Mouse (Mus musculus) brain, embryonic 18.5 days (tissue): Measurements from ENCODE around the gene Mptx2.
"Not testable (repeated sequence)": the region's sequence is repeated elsewhere in the genome, so short reads cannot be mapped to it uniquely, and the experiment has no call there.

Experiments
- DNase-seq: peaks from one replicate; pipeline ENCODE4 v3.0.0-alpha.2; 2012; ENCODE audit warnings: low read depth, low spot score

The Mptx2 gene

DNA sequence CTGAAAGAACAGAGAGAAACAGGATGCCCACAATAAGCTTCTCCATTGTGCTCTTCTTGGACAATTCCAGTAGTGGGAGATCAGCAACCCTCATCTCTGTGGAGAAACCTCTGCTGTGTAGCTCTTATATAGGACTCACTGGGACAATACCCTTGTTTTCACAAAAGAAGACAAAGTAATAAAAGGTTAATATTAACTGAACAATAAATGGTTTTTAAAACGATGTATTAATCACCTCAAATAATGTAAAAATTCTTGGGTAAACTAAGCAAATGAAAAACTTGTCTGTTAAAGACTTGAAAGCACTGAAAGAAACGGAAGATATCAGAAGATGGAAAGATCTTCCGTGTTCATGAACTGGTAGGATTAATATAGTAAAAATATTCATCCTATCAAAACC is at the start of gene Mptx2:
TSS of gene Mptx2 (minus strand) at position 101 of the 400 bp plus-strand sequence.
- DNase-seq, result no peak

DNA sequence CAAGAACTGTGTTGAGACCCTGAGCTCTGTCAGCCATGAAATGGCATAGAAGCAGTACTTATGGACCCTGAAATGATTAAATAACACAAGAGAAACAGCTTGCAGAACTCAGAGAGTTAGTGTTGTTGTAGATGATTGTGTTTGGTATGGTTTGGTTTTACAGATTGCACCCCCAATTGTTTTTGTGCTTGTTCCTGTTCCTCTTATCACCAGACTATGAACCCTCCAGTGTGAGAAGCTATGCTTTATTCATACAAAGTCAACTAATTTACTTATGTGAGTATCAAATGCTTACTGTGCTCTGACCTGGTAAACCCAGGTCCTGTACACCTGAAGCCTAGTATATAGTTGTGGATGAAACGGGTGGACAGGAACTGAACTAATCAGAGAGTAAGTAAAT is 49.0 kb upstream of the Mptx2 start:
- no peak for DNase-seq

DNA sequence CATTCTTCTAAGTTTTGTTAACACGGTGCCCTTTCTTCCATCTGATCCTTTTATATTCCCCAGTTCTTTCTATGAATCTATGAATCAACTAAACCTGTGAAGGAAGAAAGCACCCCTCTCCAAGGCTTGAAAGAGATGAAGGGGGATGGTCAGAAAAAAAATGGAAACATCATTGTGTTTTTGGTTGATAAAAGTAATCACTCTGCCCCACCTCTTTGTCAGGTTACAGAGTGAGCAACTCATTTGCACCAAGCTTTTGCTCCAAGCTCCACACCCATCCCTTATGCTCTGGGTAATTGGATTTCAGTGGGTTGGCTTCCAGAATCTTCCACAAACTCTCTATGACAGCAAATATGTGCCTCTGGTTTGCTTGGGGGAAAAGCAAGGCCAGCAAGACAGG is 47.8 kb upstream of the Mptx2 start:
- DNase-seq, result no peak

DNA sequence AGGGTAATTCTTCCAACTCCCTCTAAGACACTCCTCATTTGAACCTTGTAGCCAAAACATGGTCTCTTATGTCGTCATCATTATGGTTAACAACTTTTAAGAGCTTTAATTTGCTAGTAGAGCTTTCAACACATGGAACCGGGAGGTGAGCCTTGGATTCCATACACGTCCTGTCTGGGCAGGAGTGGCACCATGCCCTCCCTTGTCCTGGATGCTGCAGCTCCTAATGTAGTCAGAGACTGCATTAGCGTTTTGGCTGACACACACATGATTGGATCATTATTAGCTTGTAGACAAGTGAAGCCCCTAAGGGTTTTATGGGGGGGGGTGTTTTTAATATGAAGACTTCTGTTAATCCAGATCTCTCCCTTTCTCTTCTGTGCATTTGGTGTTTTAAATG is 47.4 kb upstream of the Mptx2 start:
- DNase-seq, result no peak

DNA sequence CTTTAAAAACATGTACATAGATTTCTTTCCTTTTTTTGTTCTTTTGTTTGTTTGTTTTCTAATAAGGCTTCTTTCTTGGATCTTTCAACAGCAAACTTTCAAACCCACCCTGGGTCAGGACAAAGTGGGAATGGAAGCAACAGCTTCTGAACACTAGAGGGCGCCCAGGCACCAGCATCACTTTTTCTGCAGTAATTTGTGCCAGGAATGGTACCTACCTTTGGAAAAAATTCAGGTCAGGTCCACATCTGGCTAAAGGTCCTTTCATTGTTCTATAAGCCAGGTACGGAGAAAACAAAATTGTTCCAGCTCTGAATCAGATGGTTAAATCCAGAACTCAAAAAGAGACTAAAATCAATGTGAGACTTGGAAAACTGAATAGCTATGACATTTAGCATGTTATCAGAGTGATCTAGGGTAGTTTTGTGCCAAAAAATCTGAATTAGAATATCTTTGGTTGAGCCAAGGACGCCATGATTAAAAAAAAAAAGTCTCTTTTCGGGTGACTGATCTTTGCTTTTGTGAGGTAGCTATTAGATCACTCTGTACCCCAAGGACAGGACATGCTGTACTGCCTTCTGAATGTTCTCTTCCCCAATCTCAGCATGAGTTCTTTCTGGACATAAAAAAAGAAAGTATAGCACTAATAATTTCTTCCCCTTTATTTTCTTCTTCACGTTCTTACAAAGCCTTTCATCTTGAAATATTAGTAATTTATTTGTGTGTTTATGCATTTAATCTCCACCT is 46.4 kb upstream of the Mptx2 start:
- no peak for DNase-seq

DNA sequence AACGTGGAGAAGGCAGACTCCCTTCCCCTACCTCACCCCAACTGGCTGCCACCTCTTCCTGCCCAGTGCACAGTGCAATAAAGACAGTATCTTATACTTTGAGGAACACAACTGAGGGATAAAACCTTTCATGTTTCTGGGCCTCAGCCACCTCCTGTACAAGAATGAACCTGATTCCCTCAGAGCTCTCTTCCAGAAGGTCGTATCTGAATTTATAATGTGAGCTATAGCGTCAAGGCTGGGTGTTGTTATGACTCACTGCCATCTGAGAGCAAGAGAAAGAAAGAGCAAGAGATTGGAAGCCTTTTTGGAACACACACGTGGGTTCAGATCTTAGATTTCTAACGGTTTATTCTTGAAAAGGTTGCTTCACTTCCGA is 44.7 kb upstream of the Mptx2 start:
- DNase-seq, result no peak

DNA sequence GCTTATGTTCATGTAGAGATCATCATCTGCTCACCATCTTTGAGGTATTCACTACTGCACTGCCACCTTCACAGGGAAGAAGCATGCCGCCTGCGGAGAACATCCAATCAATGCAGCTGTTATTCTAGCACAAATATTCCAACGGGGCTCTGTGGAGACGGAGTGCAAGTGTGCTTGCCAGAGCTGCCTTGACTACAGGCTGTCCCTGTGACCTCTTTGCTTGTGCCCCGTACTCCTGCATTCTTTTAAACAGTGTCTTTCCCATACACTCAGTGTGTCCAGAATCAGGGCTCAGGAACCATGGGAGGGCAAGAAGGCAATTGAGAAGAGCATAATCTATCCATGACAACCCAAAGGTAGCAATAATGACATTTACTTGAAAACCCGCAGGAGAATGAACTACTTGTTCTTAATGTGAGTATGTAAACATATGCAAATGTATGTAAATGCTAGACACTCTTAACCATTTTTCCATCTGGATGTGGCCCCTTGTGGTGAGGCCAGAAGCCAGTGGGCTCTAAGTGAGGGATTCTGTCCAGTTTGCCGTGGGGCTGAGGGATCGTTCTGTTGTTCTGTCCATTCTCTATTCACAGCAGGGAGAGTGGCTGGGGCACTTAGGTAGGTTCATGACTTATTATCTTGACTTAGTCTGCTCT is 44.1 kb upstream of the Mptx2 start:
- no peak for DNase-seq

DNA sequence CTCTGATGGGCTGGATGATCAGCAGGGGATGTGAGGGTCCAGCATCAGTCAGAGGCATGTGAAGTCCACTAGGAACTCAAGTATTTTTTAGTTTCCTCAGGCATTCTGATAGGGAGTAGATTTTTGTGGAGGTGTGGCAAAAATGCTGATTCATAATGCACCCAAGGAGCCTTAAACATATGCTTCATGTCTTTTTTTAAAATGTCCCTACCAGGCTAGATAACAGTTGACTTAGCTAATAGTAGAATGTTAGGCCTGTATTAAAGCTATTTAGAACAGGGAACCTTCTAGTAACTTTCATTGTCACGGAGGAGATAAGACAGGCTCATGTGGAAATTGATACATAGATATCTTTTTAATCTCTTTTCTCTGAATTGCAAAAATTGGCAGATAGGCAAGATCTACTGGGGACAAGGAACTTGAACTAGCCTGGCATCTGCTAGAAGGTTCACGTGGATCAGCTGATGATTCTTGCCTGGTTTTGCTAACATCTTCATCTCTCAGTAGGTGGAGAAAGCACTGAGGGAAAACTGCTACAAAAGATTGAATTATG is 40.4 kb upstream of the Mptx2 start:
- DNase-seq, result no peak

DNA sequence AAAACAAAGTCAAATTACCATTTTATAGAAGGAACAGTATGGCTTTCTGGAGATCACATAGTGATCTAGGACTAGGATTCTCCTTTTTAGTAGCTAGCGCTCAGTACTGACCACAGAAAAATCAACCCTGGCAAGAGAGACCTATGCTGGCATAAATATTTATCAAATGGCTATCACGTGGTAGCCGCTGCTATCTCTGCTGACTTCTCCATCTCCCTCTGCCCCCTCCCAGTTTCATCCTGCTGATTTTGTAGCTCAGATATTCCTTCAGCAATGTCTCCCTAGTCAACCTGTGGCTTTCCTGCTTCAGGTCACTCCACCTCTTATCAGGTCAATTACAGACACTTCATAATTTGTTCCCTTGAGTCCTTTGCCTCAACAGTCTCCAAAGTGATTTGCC is 38.1 kb upstream of the Mptx2 start:
- DNase-seq, result no peak

DNA sequence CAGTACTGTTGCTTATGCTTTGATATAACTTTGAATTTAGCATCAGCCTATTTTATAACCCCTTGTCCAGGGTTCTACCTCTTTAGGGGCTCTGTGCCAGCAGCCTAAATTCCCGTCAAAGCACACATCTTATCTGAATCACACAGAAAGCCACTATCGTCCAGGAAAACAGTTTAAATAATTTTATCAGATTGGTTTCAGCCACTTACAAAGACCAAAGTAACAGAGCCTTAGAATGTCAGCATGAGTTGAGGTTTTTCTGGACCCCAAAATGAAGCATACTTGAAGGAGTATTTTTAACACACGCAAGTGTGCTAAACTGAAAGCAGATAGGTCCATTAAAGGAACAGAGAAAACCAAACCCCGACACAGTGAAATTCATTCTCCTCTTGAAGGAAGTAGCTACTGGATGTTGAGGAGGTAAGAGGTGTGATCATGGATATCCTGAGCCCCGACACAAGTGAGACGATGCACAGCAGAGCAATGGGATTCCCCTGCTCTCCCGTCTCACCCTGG is 36.0 kb upstream of the Mptx2 start:
- DNase-seq, result not testable (repeated sequence)

DNA sequence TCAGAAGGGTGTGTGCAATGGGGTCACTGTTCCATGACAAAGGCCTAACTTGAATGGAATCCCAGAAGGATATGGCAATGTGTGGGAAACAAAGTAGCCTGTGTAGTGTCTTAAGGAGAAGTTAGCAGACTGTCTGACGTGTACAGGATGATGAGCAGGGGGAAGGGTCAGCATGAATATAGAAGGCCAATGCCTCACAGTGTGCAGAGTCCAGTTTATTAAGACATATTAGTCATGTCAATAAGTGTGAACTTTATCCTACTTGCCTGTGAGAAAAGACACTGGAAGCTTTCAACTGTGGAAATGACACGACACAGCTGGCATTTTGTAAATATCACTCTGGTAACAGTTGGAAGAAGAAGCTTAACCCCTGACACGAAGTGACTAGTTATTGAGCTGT is 25.2 kb upstream of the Mptx2 start:
- DNase-seq, result not testable (repeated sequence)

DNA sequence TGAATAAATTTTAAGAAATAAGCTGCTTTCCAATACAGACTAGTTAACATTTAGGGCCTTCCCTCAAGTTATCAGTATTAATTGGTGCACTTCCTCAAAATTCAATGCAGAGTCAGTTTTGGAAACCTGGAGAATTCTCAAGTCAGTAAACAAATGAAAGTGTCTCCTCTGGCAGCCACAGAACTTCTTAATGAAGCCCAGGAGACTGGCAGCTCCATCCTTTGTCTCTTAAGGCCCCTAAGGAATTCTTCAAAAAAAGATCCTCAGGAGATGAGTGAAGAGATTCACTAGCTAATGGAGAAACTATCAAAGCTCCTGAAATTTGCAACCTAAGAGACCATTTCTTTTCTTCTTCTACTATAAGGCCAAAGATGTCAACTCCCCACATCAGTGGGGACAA is 11.9 kb downstream of the Mptx2 start, which contains the start of gene Olfr418:
TSS of gene Olfr418 (plus strand) at position 301 of the 400 bp plus-strand sequence.
- DNase-seq, result no peak

DNA sequence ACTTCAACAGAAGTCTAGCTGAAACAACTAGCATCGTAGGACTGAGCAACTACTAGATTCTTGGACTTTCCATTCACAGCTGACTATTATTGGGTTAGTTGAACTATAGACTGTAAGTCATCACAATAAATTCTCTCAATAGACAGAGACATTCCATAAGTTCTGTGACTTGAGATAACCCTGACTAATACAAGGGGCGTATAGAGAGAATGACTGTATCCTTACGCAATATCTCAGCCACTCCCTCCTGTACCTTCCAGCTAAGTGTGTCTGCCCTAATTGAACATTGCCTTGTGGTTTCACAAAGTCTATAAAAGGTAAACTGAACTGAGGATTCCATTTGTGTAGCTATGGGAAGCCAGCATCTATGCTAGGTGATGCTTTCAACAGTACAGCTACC is 27.7 kb downstream of the Mptx2 start:
- no peak for DNase-seq

DNA sequence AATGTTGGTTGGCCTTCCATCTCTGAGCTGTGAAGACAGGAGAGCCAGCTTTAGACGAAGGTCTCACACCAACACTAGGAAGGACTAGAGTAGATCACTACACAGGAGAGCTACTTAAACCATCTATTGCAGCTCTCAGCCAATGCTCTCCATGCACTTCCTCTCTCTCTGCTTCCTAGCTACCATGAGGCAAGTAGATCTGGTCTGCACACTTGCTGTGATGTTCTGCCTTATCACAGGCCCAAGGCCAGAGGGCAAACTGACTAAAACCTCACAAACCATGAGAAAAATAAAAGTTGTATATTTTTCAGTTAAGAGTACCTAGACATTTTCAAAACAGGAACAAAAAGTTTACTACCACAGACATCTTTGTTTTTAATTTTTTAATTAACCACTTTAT is 40.6 kb downstream of the Mptx2 start:
- DNase-seq, result not testable (repeated sequence)

DNA sequence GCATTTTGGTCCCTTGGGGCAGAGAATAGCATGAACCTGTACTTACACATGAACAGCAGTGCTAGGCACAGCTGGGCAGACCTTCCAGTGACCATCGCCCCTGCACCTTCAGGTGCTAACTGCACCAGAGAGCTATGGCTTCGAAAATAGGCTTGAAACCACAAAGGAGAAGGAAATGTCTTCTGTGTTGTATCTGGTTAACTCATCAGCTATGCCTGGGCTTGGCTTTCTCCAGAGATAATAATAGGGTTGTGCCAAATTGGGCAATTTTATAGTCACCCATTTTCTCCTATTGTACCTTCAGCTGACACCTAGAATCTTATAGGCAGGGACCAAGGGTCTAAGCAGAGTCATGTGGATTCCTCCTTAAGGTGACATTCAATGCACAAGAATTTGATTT is 50.5 kb downstream of the Mptx2 start, which contains the start of gene Fcer1a:
TSS of gene Fcer1a (minus strand) at position 134 of the 400 bp plus-strand sequence.
- DNase-seq, result no peak
